Mouse (Mus musculus): ENCODE results near the gene Zfp941.

DNA sequence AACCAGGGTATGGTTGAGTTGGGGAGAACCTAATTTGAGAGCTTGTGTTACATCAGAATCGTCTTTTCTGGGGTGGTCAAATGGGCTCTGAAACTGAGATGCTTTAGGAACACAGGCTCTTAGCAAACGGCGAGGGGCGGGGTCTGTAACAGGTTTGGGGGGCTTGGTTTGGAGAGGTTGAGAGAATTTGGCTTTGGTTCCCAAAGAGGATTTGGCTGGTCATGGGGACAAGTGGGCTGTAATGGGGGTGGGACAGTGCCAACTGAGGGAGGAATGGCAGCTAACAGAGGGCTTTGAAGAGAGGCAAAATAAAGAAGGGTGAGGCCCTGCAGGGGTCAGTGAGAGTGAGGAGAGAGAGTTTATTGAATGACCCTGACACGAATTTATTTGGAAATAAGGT is 17.6 kb upstream of the Zfp941 start:
- no peak for TF ChIP-seq MAFK (IDR thresholded peaks at IDR 0.05; ENCODE audit: insufficient read depth, low read depth, low read length)
- TF ChIP-seq CHD2 (IDR thresholded peaks at IDR 0.05; ENCODE audit: low read depth, low read length): no peak
